In genomic region chr12:73830551-73831203, GRCm38 (mm10) we compare ENCODE assay signal across 20 mouse cellular contexts.
A peak's percentile ranks its signal among the peaks of the same experiment; 100 is the strongest.
DNase-seq lines count a peak whose midpoint lies in the region; ATAC-seq and TF ChIP-seq lines count a peak whose summit lies in the region.
"Had no signal": no experiment of that assay in that cellular context is flagged by ENCODE, and none has a peak within 500 bp of the region (broad histone marks: within the 10 kb centered on the region; RNA-seq: fewer than 3 reads in every experiment).

No protein-coding gene starts in this region.

- no peaks in the 10 kb centered on the region for H3K79me2 ChIP-seq in myocyte (ENCODE audit: control insufficient read depth, insufficient read depth)

- TF ChIP-seq CTCF in hindbrain, postnatal 0 days (IDR thresholded peaks at IDR 0.05; ENCODE audit: low read depth): no peak

- no peak overlapping the region for H3ac ChIP-seq in myocyte (ENCODE audit: control insufficient read depth, insufficient read length)

- H3K4me1 ChIP-seq in hindbrain, embryonic 10.5 days (replicated peaks): peaks cover 13% of the 10 kb centered on the region
- H3K4me1 ChIP-seq in hindbrain, postnatal 0 days (ENCODE audit: insufficient read depth, low read length): 0 out of 2 replicates have a peak, but pooled peaks cover 4% of the 10 kb centered on the region
- no peaks in the 10 kb centered on the region for H3K4me1 ChIP-seq in liver, embryonic 12.5 days
- H3K4me1 ChIP-seq: limb, embryonic 10.5 days had no signal

- no peak overlapping the region for H3K4me3 ChIP-seq in hindbrain, embryonic 10.5 days
- H3K4me3 ChIP-seq in hindbrain, postnatal 0 days (ENCODE audit: low read length): no peak overlapping the region
- H3K4me3 ChIP-seq in myocyte: no peak overlapping the region
- H3K4me3 ChIP-seq in liver, embryonic 12.5 days: no peak overlapping the region
- H3K4me3 ChIP-seq: forebrain, embryonic 13.5 days; heart, adult 2 months; limb, embryonic 10.5 days; megakaryocyte, embryonic 14.5 days had no signal

- no peak overlapping the region for H3K4me2 ChIP-seq in hindbrain, postnatal 0 days (ENCODE audit: low read depth, low read length)
- H3K4me2 ChIP-seq in myocyte (ENCODE audit: low read depth): no peak overlapping the region
- H3K4me2 ChIP-seq in liver, embryonic 12.5 days: no peak overlapping the region
- H3K4me2 ChIP-seq: forebrain, embryonic 13.5 days had no signal

- WGBS in hindbrain, embryonic 10.5 days: 84% methylated on average over 10 of the region's 10 CpGs
- 57% methylated on average over 10 of the region's 10 CpGs for WGBS in hindbrain, postnatal 0 days
- WGBS in liver, embryonic 12.5 days (ENCODE audit: insufficient replicate concordance): 76% methylated on average over 10 of the region's 10 CpGs

- H3K9ac ChIP-seq in hindbrain, postnatal 0 days (replicated peaks; ENCODE audit: low read length): no peak overlapping the region
- no peak overlapping the region for H3K9ac ChIP-seq in liver, embryonic 12.5 days
- H3K9ac ChIP-seq: forebrain, embryonic 13.5 days had no signal

- H3K36me3 ChIP-seq in hindbrain, embryonic 10.5 days: no peaks in the 10 kb centered on the region
- H3K36me3 ChIP-seq in hindbrain, postnatal 0 days (ENCODE audit: insufficient read depth, low read length): no peaks in the 10 kb centered on the region
- H3K36me3 ChIP-seq in myocyte (ENCODE audit: control insufficient read depth, insufficient read depth): no peaks in the 10 kb centered on the region
- no peaks in the 10 kb centered on the region for H3K36me3 ChIP-seq in liver, embryonic 12.5 days
- H3K36me3 ChIP-seq: limb, embryonic 10.5 days had no signal

- DNase-seq in heart, adult 11 months: peak; percentile 73
- no peak for DNase-seq in heart, adult 9 months (ENCODE audit: low spot score in 2 of 2)
- no peak for DNase-seq in hindbrain, embryonic 10.5 days (ENCODE audit: low spot score)
- DNase-seq in hindbrain, postnatal 0 days (ENCODE audit: low spot score): peak; percentile 40
- no peak for DNase-seq in left cerebral cortex, postnatal 25 days (ENCODE audit: low spot score in 2 of 2)
- DNase-seq: adrenal gland, postnatal 36 days; cerebellum, adult 18-20 months; cerebellum, postnatal 36 days; gastrocnemius, postnatal 10 days; heart, adult 2 months; kidney, adult 11 months; lung, adult 2 months; thymus, postnatal 25 days had no signal

- ATAC-seq in hindbrain, postnatal 0 days: peak; percentile 62
- ATAC-seq in liver, embryonic 12.5 days: no peak

- no peaks in the 10 kb centered on the region for H3K9me3 ChIP-seq in hindbrain, embryonic 10.5 days
- no peaks in the 10 kb centered on the region for H3K9me3 ChIP-seq in hindbrain, postnatal 0 days (ENCODE audit: low read length)
- no peaks in the 10 kb centered on the region for H3K9me3 ChIP-seq in liver, embryonic 12.5 days (replicated peaks)
- H3K9me3 ChIP-seq: forebrain, embryonic 13.5 days; limb, embryonic 10.5 days; megakaryocyte, embryonic 14.5 days had no signal

- peak overlapping the region; percentile 29; the same call in 1 of the 2 replicates for H3K27ac ChIP-seq in hindbrain, embryonic 10.5 days
- peak overlapping the region; percentile 27; the same call in 1 of the 2 replicates for H3K27ac ChIP-seq in hindbrain, postnatal 0 days
- no peak overlapping the region for H3K27ac ChIP-seq in liver, embryonic 12.5 days
- H3K27ac ChIP-seq: heart, adult 2 months; kidney, postnatal 0 days; limb, embryonic 10.5 days had no signal

- intact Hi-C loops in left cerebral cortex, postnatal 25 days (cut with DNase I): no loop called here

- no peak for TF ChIP-seq POLR2A in myocyte (IDR thresholded peaks at IDR 0.05; ENCODE audit: insufficient read length, low read depth)

- H3K27me3 ChIP-seq in hindbrain, embryonic 10.5 days (ENCODE audit: insufficient read depth, poor library complexity, severe bottlenecking): no peaks in the 10 kb centered on the region
- no peaks in the 10 kb centered on the region for H3K27me3 ChIP-seq in hindbrain, postnatal 0 days (ENCODE audit: insufficient read depth, low read length)
- no peaks in the 10 kb centered on the region for H3K27me3 ChIP-seq in myocyte (ENCODE audit: control insufficient read depth, insufficient read depth, insufficient read length)
- no peaks in the 10 kb centered on the region; the same call in 1 of the 2 replicates for H3K27me3 ChIP-seq in liver, embryonic 12.5 days (replicated peaks)
- H3K27me3 ChIP-seq: CH12.LX; forebrain, embryonic 13.5 days had no signal

TF ChIP-seq in myocyte, 11 proteins besides CTCF, POLR2A, EP300 and RAD21:
- TF ChIP-seq MYOD1 (IDR thresholded peaks at IDR 0.05; ENCODE audit: control insufficient read depth in 1 of 3, insufficient read length in 2 of 3, low read depth in 2 of 3): peak in 2 of 3 experiments; percentile 8 to 33
- TF ChIP-seq E2F4 (IDR thresholded peaks at IDR 0.05; ENCODE audit: insufficient read depth): no peak

Comparison
In these comparisons a context has a peak if more than half of its experiments do, and no peak if none do; other contexts are left out.
1. DNase-seq: peak in heart, adult 11 months (single experiment) and hindbrain, postnatal 0 days (single experiment); none in heart, adult 9 months (0 of 2), hindbrain, embryonic 10.5 days (single experiment) and left cerebral cortex, postnatal 25 days (0 of 2).